Mouse (Mus musculus) ovary, adult 18-20 months (tissue): Measurements from ENCODE around the gene Psmb7.

Source experiments
- DNase-seq: peaks from one replicate; pipeline ENCODE4 v3.0.0; 2022; ENCODE audit warnings: low spot score, mixed read lengths

Psmb7 gene

GRCm38 (mm10) chr2:38544341-38544740 is 99.5 kb downstream of the Psmb7 start:
- no peak for DNase-seq

DNA sequence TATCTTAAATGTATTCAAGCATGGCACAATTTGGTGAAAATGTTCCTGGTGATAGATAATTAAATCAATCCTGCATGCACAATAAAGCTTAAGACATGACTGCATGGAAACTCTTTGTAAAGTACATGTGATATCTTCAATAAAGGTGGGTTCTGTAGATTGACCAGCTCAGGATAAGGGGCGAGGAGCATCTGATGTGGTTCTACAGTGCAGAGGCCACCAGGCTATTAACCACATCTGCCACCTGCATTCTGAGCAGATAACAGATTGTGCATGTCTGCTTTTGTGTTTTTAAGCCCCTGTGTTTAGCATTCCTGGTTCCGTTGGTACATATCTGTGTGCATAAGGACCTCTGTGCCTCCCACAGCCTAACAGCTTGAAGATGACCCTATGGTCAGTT is 100.7 kb downstream of the Psmb7 start:
- DNase-seq = no peak

DNA sequence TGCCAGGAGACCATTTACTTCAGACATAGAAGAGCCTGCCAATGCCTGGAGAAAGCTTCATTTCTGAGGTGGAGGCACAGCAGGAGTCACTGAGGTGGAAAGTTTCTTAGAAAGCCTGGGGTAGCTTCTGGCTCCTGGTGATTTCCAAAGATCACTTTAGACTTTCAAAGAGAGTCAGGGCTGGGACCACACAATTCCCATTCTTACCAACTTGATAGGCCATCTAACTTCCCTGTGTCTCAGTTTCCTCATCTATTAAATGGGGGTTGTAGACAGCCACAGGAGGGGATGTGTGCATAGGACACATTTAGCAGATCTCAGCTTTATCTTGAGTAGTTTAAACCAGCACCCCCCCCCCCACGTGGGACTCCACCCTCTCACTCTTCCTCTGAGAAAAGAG is 101.5 kb downstream of the Psmb7 start:
- DNase-seq = no peak

DNA sequence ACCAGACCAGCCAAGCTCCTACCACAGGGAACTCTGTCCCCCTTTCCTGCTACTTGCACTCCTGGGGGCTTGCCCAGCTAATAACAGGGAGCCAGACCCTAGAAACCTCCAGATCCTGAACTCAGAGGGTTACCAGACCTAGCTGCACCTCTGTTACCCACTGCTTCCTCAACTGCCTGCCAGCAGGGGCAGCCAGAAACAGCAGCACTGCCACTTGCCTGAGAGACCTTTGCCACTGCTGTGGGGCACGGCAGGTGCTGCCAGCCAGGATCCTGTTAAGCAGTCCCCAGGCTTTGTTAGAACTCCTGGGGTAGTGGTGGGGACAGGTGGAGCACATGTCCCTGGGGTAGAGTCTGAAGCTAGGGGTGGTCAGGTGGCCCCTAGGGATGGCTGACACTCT is 102.3 kb downstream of the Psmb7 start:
- no peak for DNase-seq

DNA sequence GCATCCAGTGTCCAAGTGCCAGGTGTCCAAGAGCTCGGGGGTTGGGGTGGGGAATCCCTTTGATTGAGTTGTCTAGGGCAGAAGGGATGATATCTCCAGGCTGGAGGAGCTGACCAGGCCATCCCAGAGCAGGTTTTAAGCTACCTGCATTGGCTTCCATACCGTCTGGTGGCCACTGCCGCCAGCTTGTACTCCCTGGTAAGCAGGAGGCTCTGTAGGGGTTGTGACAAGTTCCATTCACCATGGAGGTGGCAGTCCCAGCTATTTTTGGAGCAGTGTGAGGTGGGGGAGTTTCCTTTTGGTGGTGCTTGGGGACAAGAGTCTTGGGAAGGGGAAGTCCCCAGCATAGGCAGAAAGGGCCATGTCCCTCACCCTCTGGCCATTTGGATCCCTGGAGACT is 102.8 kb downstream of the Psmb7 start:
- DNase-seq = no peak

DNA sequence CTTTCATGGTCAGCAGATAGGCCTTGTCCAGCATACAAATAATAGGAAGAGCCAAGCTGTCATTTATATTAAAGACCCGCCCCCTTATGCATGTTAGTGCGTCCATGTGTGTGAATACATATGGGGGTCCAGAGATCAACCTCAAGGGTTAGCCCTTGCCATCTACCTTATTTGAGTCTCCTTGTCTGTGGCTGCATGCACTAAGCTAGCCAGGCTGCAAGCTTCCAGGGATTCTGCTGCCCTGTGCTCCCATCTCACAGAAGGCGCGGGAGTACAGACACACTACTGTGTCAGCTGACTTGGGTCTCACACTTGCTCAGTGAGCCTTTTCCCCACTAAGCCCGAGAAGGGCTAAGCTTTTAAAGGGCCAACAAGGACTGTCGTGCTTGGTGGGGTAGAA is 103.2 kb downstream of the Psmb7 start:
- no peak for DNase-seq

DNA sequence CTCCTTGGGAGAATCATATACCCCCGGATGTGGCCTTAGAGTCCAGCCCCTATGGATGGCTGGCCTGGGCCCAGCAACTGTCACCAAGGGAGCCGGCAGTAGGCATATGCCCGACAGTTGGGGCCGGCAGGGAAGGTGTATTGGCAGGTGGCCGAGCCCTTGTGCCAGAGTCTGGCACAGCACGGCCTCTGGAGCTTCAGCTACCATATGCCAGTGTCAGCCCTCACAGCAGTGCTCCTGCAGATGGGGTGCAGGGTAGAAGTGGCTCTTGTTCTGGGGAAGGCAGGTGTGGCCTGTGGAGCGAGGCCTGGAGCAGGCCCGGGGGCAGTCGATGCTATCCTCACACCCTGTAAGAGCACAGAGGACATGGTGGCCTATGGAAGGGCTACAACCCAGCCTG is 104.2 kb downstream of the Psmb7 start:
- DNase-seq = no peak
